Mouse (Mus musculus) testis, adult 2 months (tissue): ENCODE data around the gene Olfr266. TPM values are rescaled to one million over a fixed set of nuclear protein-coding genes. Genes with fewer than 3 reads are reported as not detected.

ENCODE experiments used
- H3K27ac ChIP-seq: fragments of 200-500 bp; 2 replicates; pipeline ENCODE4 v1.5.1; 2012; ENCODE audit warnings: low read depth, low read length; ENCODE audit not compliant: control insufficient read depth, insufficient read depth
- H3K27me3 ChIP-seq: fragments of 200-500 bp; 2 replicates; pipeline ENCODE4 v1.6.1; 2012; ENCODE audit warnings: mild to moderate bottlenecking, low read length, moderate library complexity; ENCODE audit not compliant: control insufficient read depth, insufficient read depth
- H3K36me3 ChIP-seq: fragments of 200-500 bp; 2 replicates; pipeline ENCODE4 v1.6.1; 2012; ENCODE audit warnings: mild to moderate bottlenecking, low read length; ENCODE audit not compliant: control insufficient read depth, insufficient read depth
- H3K4me1 ChIP-seq: fragments of 200-500 bp; 2 replicates; pipeline ENCODE4 v1.6.1; 2012; ENCODE audit warnings: low read length; ENCODE audit not compliant: control insufficient read depth, insufficient read depth
- H3K4me3 ChIP-seq: fragments of 200-500 bp; 2 replicates; pipeline ENCODE4 v1.5.1; 2012; ENCODE audit warnings: low read depth, mild to moderate bottlenecking, low read length, moderate library complexity, mixed read lengths; ENCODE audit not compliant: control insufficient read depth
- CTCF ChIP-seq: fragments of 200-500 bp; IDR thresholded peaks from 2 replicates; pipeline ENCODE4 v1.5.1; 2012; ENCODE audit warnings: low read depth, mild to moderate bottlenecking, inconsistent platforms, low read length, moderate library complexity; ENCODE audit not compliant: control insufficient read depth, insufficient read depth, insufficient replicate concordance
- POLR2A ChIP-seq: fragments of 200-500 bp; IDR thresholded peaks from 2 replicates; pipeline ENCODE4 v1.6.1; 2012; ENCODE audit warnings: low read depth, mild to moderate bottlenecking, inconsistent platforms, low read length, moderate library complexity; ENCODE audit not compliant: control insufficient read depth
- polyA plus RNA-seq: library from polyadenylated mRNA; depleted of rRNA; stranded (reverse); fragments of >200 nt; gene quantifications from 2 replicates; pipeline ENCODE4 v1.2.3, GENCODE M21; 2012; rRNA removed

The Olfr266 gene
- polyA plus RNA-seq, 1 experiment = not detected

- Histone ChIP-seq H3K4me3 (no peak within 1 kb of the TSS), H3K27ac (no peak within 1 kb of the TSS), H3K27me3 (no peaks in the 10 kb centered on the region), H3K36me3 (no peaks in the 10 kb centered on the region), H3K4me1 (no peaks in the 10 kb centered on the region)
- no peak for TF ChIP-seq CTCF
- no peak for TF ChIP-seq POLR2A
These were observed 36.2 kb downstream of the Olfr266 start, which contains the start of gene Cd53 for GRCm38 (mm10) chr3:106789930-106790329. TSS of gene Cd53 (minus strand) at chr3:106790149.

GRCm38 (mm10) chr3:106788440-106788887 lies 37.6 kb downstream of the Olfr266 start:
- Histone ChIP-seq H3K4me1 (no peaks in the 10 kb centered on the region), H3K4me3 (no peak overlapping the region), H3K27me3 (no peaks in the 10 kb centered on the region), H3K36me3 (no peaks in the 10 kb centered on the region), H3K27ac (no peak overlapping the region)
- no peak for TF ChIP-seq POLR2A
- no peak for TF ChIP-seq CTCF

GRCm38 (mm10) chr3:106787972-106788371 lies 38.1 kb downstream of the Olfr266 start:
- Histone ChIP-seq H3K4me3 (no peak overlapping the region), H3K27ac (no peak overlapping the region), H3K27me3 (no peaks in the 10 kb centered on the region), H3K36me3 (no peaks in the 10 kb centered on the region), H3K4me1 (no peaks in the 10 kb centered on the region)
- TF ChIP-seq POLR2A = no peak
- no peak for TF ChIP-seq CTCF

- Histone ChIP-seq H3K4me1 (no peaks in the 10 kb centered on the region), H3K27ac (no peak overlapping the region), H3K4me3 (no peak overlapping the region), H3K36me3 (no peaks in the 10 kb centered on the region), H3K27me3 (no peaks in the 10 kb centered on the region)
- TF ChIP-seq POLR2A = no peak
- TF ChIP-seq CTCF = no peak
These were observed 41.0 kb downstream of the Olfr266 start for GRCm38 (mm10) chr3:106785130-106785529.

- no peaks in the 10 kb centered on the region for H3K36me3 ChIP-seq
- no peak overlapping the region for H3K27ac ChIP-seq
- TF ChIP-seq POLR2A = no peak
- TF ChIP-seq CTCF = no peak
These were observed 54.3 kb downstream of the Olfr266 start for GRCm38 (mm10) chr3:106771834-106772233.

More at GRCm38 (mm10) chr3:106771834-106772233, 54.3 kb downstream of the Olfr266 start:
- H3K4me3 ChIP-seq = no peak overlapping the region
- H3K4me1 ChIP-seq = no peaks in the 10 kb centered on the region
- no peaks in the 10 kb centered on the region for H3K27me3 ChIP-seq

Other genes with a start within 250 kb of the Olfr266 start
- gene Lrif1, start 141.3 kb downstream of the Olfr266 start, polyA plus RNA-seq = 32.1 and 33.5 TPM in 2 replicates
- 0.60 and 0.63 TPM in 2 replicates for gene Cd53, start 36.1 kb downstream of the Olfr266 start, polyA plus RNA-seq
- gene Kcna3, start 209.9 kb upstream of the Olfr266 start, polyA plus RNA-seq = 0.13 and 0.31 TPM in 2 replicates